ENCODE assay signal across 10 mouse cellular contexts in genomic region chr5:107838891-107839644, GRCm38 (mm10). TPM values are rescaled to one million over a fixed set of nuclear protein-coding genes. Genes with fewer than 3 reads are reported as not detected.
DNase-seq lines count a peak whose midpoint lies in the region; ATAC-seq and TF ChIP-seq lines count a peak whose summit lies in the region.
"Had no signal": no experiment of that assay in that cellular context is flagged by ENCODE, and none has a peak within 500 bp of the region (broad histone marks: within the 10 kb centered on the region; RNA-seq: fewer than 3 reads in every experiment).

No protein-coding gene starts in this region.

- peaks cover 4% of the 10 kb centered on the region; the same call in 1 of the 2 replicates for H3K4me1 ChIP-seq in lung, postnatal 0 days (ENCODE audit: insufficient read depth, low read depth, low read length)
- H3K4me1 ChIP-seq in cortical plate, adult 2 months (ENCODE audit: control insufficient read depth, insufficient read depth, low read length) = peaks cover 3% of the 10 kb centered on the region
- H3K4me1 ChIP-seq in stomach, postnatal 0 days (replicated peaks; ENCODE audit: control insufficient read depth, insufficient read depth) = no peaks in the 10 kb centered on the region
- H3K4me1 ChIP-seq in neural tube, embryonic 15.5 days = no peaks in the 10 kb centered on the region

- TF ChIP-seq CTCF in lung, postnatal 0 days (IDR thresholded peaks at IDR 0.05) = no peak
- TF ChIP-seq CTCF in cortical plate, adult 2 months (IDR thresholded peaks at IDR 0.05; ENCODE audit: extremely low read depth, insufficient read depth, low read length) = no peak
- no peak for TF ChIP-seq CTCF in stomach, postnatal 0 days (IDR thresholded peaks at IDR 0.05; ENCODE audit: low read depth)

- peak; percentile 57 for ATAC-seq in lung, postnatal 0 days
- ATAC-seq in stomach, postnatal 0 days (ENCODE audit: low FRiP score, low TSS enrichment) = peak; percentile 89
- no peak for ATAC-seq in neural tube, embryonic 15.5 days (ENCODE audit: low FRiP score)
- ATAC-seq: midbrain, embryonic 16.5 days had no signal

- H3K4me2 ChIP-seq in lung, postnatal 0 days (replicated peaks; ENCODE audit: low read depth, low read length) = no peak overlapping the region
- no peak overlapping the region for H3K4me2 ChIP-seq in stomach, postnatal 0 days (replicated peaks; ENCODE audit: low read depth)
- no peak overlapping the region for H3K4me2 ChIP-seq in neural tube, embryonic 15.5 days

- H3K27me3 ChIP-seq in lung, postnatal 0 days (replicated peaks; ENCODE audit: insufficient read depth, low read length) = no peaks in the 10 kb centered on the region
- H3K27me3 ChIP-seq in stomach, postnatal 0 days (ENCODE audit: control insufficient read depth, insufficient read depth, low read length) = no peaks in the 10 kb centered on the region
- H3K27me3 ChIP-seq in neural tube, embryonic 15.5 days (replicated peaks) = no peaks in the 10 kb centered on the region

- peak; percentile 69 for DNase-seq in lung, postnatal 0 days (ENCODE audit: low spot score)
- DNase-seq in lung, postnatal 14 days = no peak
- DNase-seq in heart, postnatal 36 days = peak; percentile 15 to 43
- DNase-seq in stomach, postnatal 0 days (ENCODE audit: low spot score) = peak; percentile 70
- no peak for DNase-seq in left cerebral cortex, adult 9 months (ENCODE audit: low spot score in 2 of 2)
- DNase-seq in thymus, postnatal 4 days = no peak
- DNase-seq: kidney, adult 11 months had no signal

- intact Hi-C loops in heart, postnatal 36 days (cut with DNase I) = no loop called here

- no peaks in the 10 kb centered on the region for H3K36me3 ChIP-seq in lung, postnatal 0 days (ENCODE audit: insufficient read depth, low read length)
- H3K36me3 ChIP-seq in stomach, postnatal 0 days (ENCODE audit: control insufficient read depth, insufficient read depth, low read length) = no peaks in the 10 kb centered on the region
- 0 out of 2 replicates have a peak, but pooled peaks cover 4% of the 10 kb centered on the region for H3K36me3 ChIP-seq in neural tube, embryonic 15.5 days

- H3K9ac ChIP-seq in lung, postnatal 0 days (replicated peaks; ENCODE audit: low read depth) = no peak overlapping the region
- no peak overlapping the region for H3K9ac ChIP-seq in stomach, postnatal 0 days (ENCODE audit: low read length)
- no peak overlapping the region for H3K9ac ChIP-seq in neural tube, embryonic 15.5 days (replicated peaks)

- TF ChIP-seq POLR2A in cortical plate, adult 2 months (IDR thresholded peaks at IDR 0.05; ENCODE audit: extremely low read depth, insufficient read depth, low read length) = no peak

- no peaks in the 10 kb centered on the region for H3K9me3 ChIP-seq in lung, postnatal 0 days (ENCODE audit: low read length)
- no peaks in the 10 kb centered on the region for H3K9me3 ChIP-seq in stomach, postnatal 0 days (ENCODE audit: control insufficient read depth, low read length)
- H3K9me3 ChIP-seq in neural tube, embryonic 15.5 days (replicated peaks) = no peaks in the 10 kb centered on the region

- WGBS in lung, postnatal 0 days = 25% methylated on average over 3 of the region's 3 CpGs
- 35% methylated on average over 3 of the region's 3 CpGs for WGBS in stomach, postnatal 0 days
- WGBS in neural tube, embryonic 15.5 days = 73% methylated on average over 3 of the region's 3 CpGs

- no peak overlapping the region for H3K4me3 ChIP-seq in lung, postnatal 0 days (ENCODE audit: low read depth, low read length)
- no peak overlapping the region for H3K4me3 ChIP-seq in cortical plate, adult 2 months (ENCODE audit: insufficient read depth, low read length)
- no peak overlapping the region for H3K4me3 ChIP-seq in stomach, postnatal 0 days (ENCODE audit: low read depth, low read length)
- H3K4me3 ChIP-seq in neural tube, embryonic 15.5 days (replicated peaks) = no peak overlapping the region

- H3K27ac ChIP-seq in lung, postnatal 0 days (ENCODE audit: low read length) = no peak overlapping the region
- peak overlapping the region; percentile 77; the same call in 1 of the 2 replicates for H3K27ac ChIP-seq in cortical plate, adult 2 months (ENCODE audit: insufficient read depth, low read length)
- no peak overlapping the region for H3K27ac ChIP-seq in stomach, postnatal 0 days (replicated peaks)
- H3K27ac ChIP-seq in neural tube, embryonic 15.5 days (replicated peaks) = no peak overlapping the region

- no peak for TF ChIP-seq EP300 in lung, postnatal 0 days (IDR thresholded peaks at IDR 0.05)
- TF ChIP-seq EP300 in stomach, postnatal 0 days (optimal IDR thresholded peaks at IDR 0.05) = no peak

RNA-seq across cellular contexts. Expression of gene Ube2d2b, which starts 9.2 kb away (rescaled TPM):
- polyA plus RNA-seq in lung, postnatal 0 days (2015; fragmentation: Nextera tagmentation; extraction: Ambion mirVana) = 0.11 and 0.15 TPM in 2 replicates
- not detected in 2 replicates for polyA plus RNA-seq in cortical plate, adult 2 months (2012; rRNA removed)
- not detected for total RNA-seq in heart, postnatal 36 days (2021)
- not detected in 2 replicates for polyA plus RNA-seq in stomach, postnatal 0 days (2015; fragmentation: Nextera tagmentation; extraction: Ambion mirVana)
- polyA plus RNA-seq in neural tube, embryonic 15.5 days (2015; fragmentation: Nextera tagmentation; extraction: Ambion mirVana) = 0.12 and 0.24 TPM in 2 replicates

RNA-seq across cellular contexts. Expression of gene Evi5, which starts 35.8 kb away (rescaled TPM):
- polyA plus RNA-seq in lung, postnatal 0 days (2015; fragmentation: Nextera tagmentation; extraction: Ambion mirVana) = 74.0 and 78.2 TPM in 2 replicates
- polyA plus RNA-seq in cortical plate, adult 2 months (2012; rRNA removed) = 56.9 and 64.6 TPM in 2 replicates
- 10 to 100 TPM; 19.5 to 21.5 TPM for total RNA-seq in heart, postnatal 36 days (2021)
- polyA plus RNA-seq in stomach, postnatal 0 days (2015; fragmentation: Nextera tagmentation; extraction: Ambion mirVana) = 39.5 and 39.7 TPM in 2 replicates
- 56.0 and 59.5 TPM in 2 replicates for polyA plus RNA-seq in neural tube, embryonic 15.5 days (2015; fragmentation: Nextera tagmentation; extraction: Ambion mirVana)

Comparison
In these comparisons a context has a peak if more than half of its experiments do, and no peak if none do; other contexts are left out.
1. DNase-seq: peak in lung, postnatal 0 days (single experiment), heart, postnatal 36 days (2 of 2) and stomach, postnatal 0 days (single experiment); none in lung, postnatal 14 days (single experiment), left cerebral cortex, adult 9 months (0 of 2) and thymus, postnatal 4 days (single experiment).